Mouse (Mus musculus) natural killer cell, adult 2 months (primary cell): ENCODE measurements around the gene Map2k6.
"Not testable (repeated sequence)": the region's sequence is repeated elsewhere in the genome, so short reads cannot be mapped to it uniquely, and the experiment has no call there.

Source experiments
- DNase-seq, 2 experiments: peaks; one replicate each; pipeline ENCODE4 v3.0.0; 2022; ENCODE audit warnings: low spot score in 2 of 2

The Map2k6 gene

GRCm38 (mm10) chr11:110398553-110399239 is at the start of gene Map2k6:
TSS of gene Map2k6 (plus strand) at chr11:110399122.
- DNase-seq: peak; percentile 68 to 76

GRCm38 (mm10) chr11:110354261-110354660 is 44.7 kb upstream of the Map2k6 start:
- DNase-seq: no peak

GRCm38 (mm10) chr11:110355131-110355530 is 43.8 kb upstream of the Map2k6 start:
- DNase-seq: not testable (repeated sequence)

GRCm38 (mm10) chr11:110357756-110358551 is 41.0 kb upstream of the Map2k6 start:
- no peak for DNase-seq

GRCm38 (mm10) chr11:110365016-110365415 is 33.9 kb upstream of the Map2k6 start:
- peak in 1 of 2 experiments; percentile 65 for DNase-seq

- no peak for DNase-seq
Measured at GRCm38 (mm10) chr11:110366902-110367301, 32.0 kb upstream of the Map2k6 start.

GRCm38 (mm10) chr11:110367638-110368037 is 31.3 kb upstream of the Map2k6 start:
- no peak for DNase-seq

- DNase-seq: no peak
Measured at GRCm38 (mm10) chr11:110369312-110370019, 29.5 kb upstream of the Map2k6 start.

GRCm38 (mm10) chr11:110371827-110372226 is 27.1 kb upstream of the Map2k6 start:
- DNase-seq: no peak

- peak in 1 of 2 experiments; percentile 43 for DNase-seq
Measured at GRCm38 (mm10) chr11:110372266-110372954, 26.5 kb upstream of the Map2k6 start.

GRCm38 (mm10) chr11:110374036-110374435 is 24.9 kb upstream of the Map2k6 start:
- no peak for DNase-seq

GRCm38 (mm10) chr11:110379661-110380309 is 19.1 kb upstream of the Map2k6 start:
- no peak for DNase-seq

- DNase-seq: no peak
Measured at GRCm38 (mm10) chr11:110380310-110380668, 18.6 kb upstream of the Map2k6 start.

GRCm38 (mm10) chr11:110385487-110385886 is 13.4 kb upstream of the Map2k6 start:
- DNase-seq: no peak

GRCm38 (mm10) chr11:110392763-110393162 is 6.2 kb upstream of the Map2k6 start:
- no peak for DNase-seq

- DNase-seq: no peak
Measured at GRCm38 (mm10) chr11:110394788-110395452, 4.0 kb upstream of the Map2k6 start.

GRCm38 (mm10) chr11:110396085-110396484 is 2.8 kb upstream of the Map2k6 start:
- DNase-seq: no peak

GRCm38 (mm10) chr11:110399240-110400150 is 573 bp downstream of the Map2k6 start:
- peak in 1 of 2 experiments; percentile 6 for DNase-seq

- DNase-seq: no peak
Measured at GRCm38 (mm10) chr11:110400283-110400682, 1.4 kb downstream of the Map2k6 start.

GRCm38 (mm10) chr11:110402671-110403070 is 3.7 kb downstream of the Map2k6 start:
- DNase-seq: no peak
